ENCODE assay signal across 7 mouse cellular contexts in the genomic region with DNA sequence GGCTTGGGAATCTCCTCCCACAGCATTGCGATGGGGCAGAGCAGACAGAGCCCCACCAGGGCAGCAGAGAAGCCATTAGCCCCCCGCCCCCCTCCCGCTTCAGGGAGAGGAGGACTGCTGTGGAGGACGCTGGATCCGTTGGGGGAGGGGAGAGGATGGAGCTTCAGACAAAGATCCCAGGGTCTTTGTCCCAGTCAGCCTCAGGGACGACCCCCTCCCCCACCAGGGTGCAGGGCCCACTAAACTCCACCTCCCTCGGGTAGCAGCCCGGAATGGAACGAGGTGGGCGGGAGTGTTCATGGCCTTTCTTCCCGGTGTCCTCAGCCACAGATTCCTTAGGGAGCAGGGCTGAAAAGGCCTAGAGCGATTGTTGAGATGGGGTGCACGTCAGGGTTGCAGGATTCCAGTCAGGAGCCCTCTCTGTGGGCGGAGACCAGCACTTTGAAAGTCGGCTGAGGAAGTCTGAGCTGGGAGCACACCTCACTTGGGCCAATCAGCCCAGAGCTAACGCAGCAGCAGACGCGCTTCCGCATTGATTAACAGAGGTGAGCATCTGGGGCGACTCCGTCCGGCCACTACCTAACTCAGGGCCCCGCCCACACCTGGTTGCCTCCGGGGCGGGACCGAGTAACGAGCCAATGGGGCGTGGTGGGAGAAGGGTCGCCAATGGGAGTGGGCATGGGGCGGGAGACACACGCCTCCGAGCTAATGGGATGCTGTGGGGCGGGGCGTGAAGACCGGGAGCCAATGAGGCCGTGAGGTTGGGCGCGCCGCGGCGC. TPM values are rescaled to one million over a fixed set of nuclear protein-coding genes. Genes with fewer than 3 reads are reported as not detected.
DNase-seq lines count a peak whose midpoint lies in the region; ATAC-seq and TF ChIP-seq lines count a peak whose summit lies in the region.

Gene Rassf7, plus strand, starts transcription at position 760 of the 779 bp plus-strand sequence.

- H3K27me3 ChIP-seq in embryonic facial prominence, embryonic 10.5 days (replicated peaks; ENCODE audit: low read depth, poor library complexity, severe bottlenecking) = no peaks in the 10 kb centered on the region
- H3K27me3 ChIP-seq in intestine, postnatal 0 days (replicated peaks; ENCODE audit: control insufficient read depth, insufficient read depth, low read length) = no peaks in the 10 kb centered on the region
- no peaks in the 10 kb centered on the region for H3K27me3 ChIP-seq in limb, embryonic 10.5 days (ENCODE audit: low read depth, poor library complexity, severe bottlenecking)
- H3K27me3 ChIP-seq in midbrain, embryonic 13.5 days = no peaks in the 10 kb centered on the region

- peaks cover 32% of the 10 kb centered on the region for H3K36me3 ChIP-seq in embryonic facial prominence, embryonic 10.5 days (replicated peaks)
- peaks cover 12% of the 10 kb centered on the region; the same call in 1 of the 2 replicates for H3K36me3 ChIP-seq in intestine, postnatal 0 days (ENCODE audit: control insufficient read depth, insufficient read depth)
- H3K36me3 ChIP-seq in limb, embryonic 10.5 days = peaks cover 31% of the 10 kb centered on the region
- peaks cover 19% of the 10 kb centered on the region for H3K36me3 ChIP-seq in midbrain, embryonic 13.5 days

- no peak for TF ChIP-seq CTCF in intestine, postnatal 0 days (IDR thresholded peaks at IDR 0.05; ENCODE audit: low read depth)

- H3K9me3 ChIP-seq in embryonic facial prominence, embryonic 10.5 days = no peaks in the 10 kb centered on the region
- no peaks in the 10 kb centered on the region for H3K9me3 ChIP-seq in intestine, postnatal 0 days (ENCODE audit: control insufficient read depth)
- no peaks in the 10 kb centered on the region for H3K9me3 ChIP-seq in limb, embryonic 10.5 days (replicated peaks)
- no peaks in the 10 kb centered on the region for H3K9me3 ChIP-seq in midbrain, embryonic 13.5 days

- peak within 1 kb of the TSS; percentile 77 for H3K4me3 ChIP-seq in embryonic facial prominence, embryonic 10.5 days
- H3K4me3 ChIP-seq in intestine, postnatal 0 days (ENCODE audit: low read depth, low read length) = peak within 1 kb of the TSS; percentile 62
- peak within 1 kb of the TSS; percentile 80 for H3K4me3 ChIP-seq in limb, embryonic 10.5 days
- peak within 1 kb of the TSS; percentile 70 for H3K4me3 ChIP-seq in midbrain, embryonic 13.5 days (replicated peaks)

- peak within 1 kb of the TSS; percentile 75 for H3K9ac ChIP-seq in intestine, postnatal 0 days (ENCODE audit: low read depth, low read length)
- H3K9ac ChIP-seq in midbrain, embryonic 13.5 days (replicated peaks) = peak within 1 kb of the TSS; percentile 73

- peak within 1 kb of the TSS; percentile 95 for H3K27ac ChIP-seq in embryonic facial prominence, embryonic 10.5 days (replicated peaks)
- peak within 1 kb of the TSS; percentile 98 for H3K27ac ChIP-seq in intestine, postnatal 0 days (ENCODE audit: low read depth, low read length)
- H3K27ac ChIP-seq in limb, embryonic 10.5 days = peak within 1 kb of the TSS; percentile 92
- peak within 1 kb of the TSS; percentile 88 for H3K27ac ChIP-seq in midbrain, embryonic 13.5 days

- WGBS in embryonic facial prominence, embryonic 10.5 days = under 1% methylated on average over 41 of the region's 41 CpGs
- WGBS in intestine, postnatal 0 days = under 1% methylated on average over 41 of the region's 41 CpGs
- under 1% methylated on average over 41 of the region's 41 CpGs for WGBS in limb, embryonic 10.5 days
- WGBS in midbrain, embryonic 13.5 days = under 1% methylated on average over 41 of the region's 41 CpGs

- peak within 1 kb of the TSS; percentile 95 for H3K4me2 ChIP-seq in intestine, postnatal 0 days (replicated peaks; ENCODE audit: low read depth)
- H3K4me2 ChIP-seq in midbrain, embryonic 13.5 days (replicated peaks) = peak within 1 kb of the TSS; percentile 91

- DNase-seq in adrenal gland, postnatal 10 days = peak; percentile 94
- peak; percentile 99 for DNase-seq in embryonic facial prominence, embryonic 10.5 days (ENCODE audit: low spot score)
- DNase-seq in gonadal fat pad, adult 2 months (ENCODE audit: low read depth) = peak; percentile 89
- peak; percentile 96 for DNase-seq in limb, embryonic 10.5 days (ENCODE audit: low spot score)
- peak; percentile 95 to 97 for DNase-seq in spleen, adult 18-20 months

- peaks cover 64% of the 10 kb centered on the region for H3K4me1 ChIP-seq in embryonic facial prominence, embryonic 10.5 days
- peaks cover 19% of the 10 kb centered on the region for H3K4me1 ChIP-seq in intestine, postnatal 0 days (replicated peaks; ENCODE audit: control insufficient read depth, insufficient read depth, low read length)
- peaks cover 48% of the 10 kb centered on the region for H3K4me1 ChIP-seq in limb, embryonic 10.5 days
- peaks cover 29% of the 10 kb centered on the region for H3K4me1 ChIP-seq in midbrain, embryonic 13.5 days (replicated peaks)

- peak; percentile 91 for ATAC-seq in intestine, postnatal 0 days
- peak; percentile 96 for ATAC-seq in midbrain, embryonic 13.5 days

RNA-seq across cellular contexts. Expression of gene Rassf7, which starts in this region (rescaled TPM):
- 1 to 10 TPM; 6.5 to 7.8 TPM for total RNA-seq in adrenal gland, postnatal 10 days (2021)
- polyA plus RNA-seq in embryonic facial prominence, embryonic 10.5 days (2016; fragmentation: Nextera tagmentation; extraction: Ambion mirVana) = 54.5 and 56.0 TPM in 2 replicates
- 60.9 and 68.6 TPM in 2 replicates for polyA plus RNA-seq in gonadal fat pad, adult 2 months (2012; rRNA removed)
- polyA plus RNA-seq in intestine, postnatal 0 days (2015; fragmentation: Nextera tagmentation; extraction: Ambion mirVana) = 47.6 and 52.7 TPM in 2 replicates
- 44.7 and 53.5 TPM in 2 replicates for polyA plus RNA-seq in limb, embryonic 10.5 days (2016; fragmentation: Nextera tagmentation; extraction: Ambion mirVana)
- polyA plus RNA-seq in midbrain, embryonic 13.5 days (2015; fragmentation: Nextera tagmentation; extraction: Ambion mirVana) = 30.9 and 34.2 TPM in 2 replicates

Comparison
In these comparisons a context has a peak if more than half of its experiments do, and no peak if none do; other contexts are left out.
1. Peak in every context shown above with its lines: DNase-seq, ATAC-seq, H3K4me3 ChIP-seq and H3K27ac ChIP-seq.